Mouse (Mus musculus): ENCODE measurements around the gene Bcl9. TPM values are rescaled to one million over a fixed set of nuclear protein-coding genes. Genes with fewer than 3 reads are reported as not detected.

The Bcl9 gene
- polyA plus RNA-seq, 1 experiment from 2014 or later = 57.3 TPM

DNA sequence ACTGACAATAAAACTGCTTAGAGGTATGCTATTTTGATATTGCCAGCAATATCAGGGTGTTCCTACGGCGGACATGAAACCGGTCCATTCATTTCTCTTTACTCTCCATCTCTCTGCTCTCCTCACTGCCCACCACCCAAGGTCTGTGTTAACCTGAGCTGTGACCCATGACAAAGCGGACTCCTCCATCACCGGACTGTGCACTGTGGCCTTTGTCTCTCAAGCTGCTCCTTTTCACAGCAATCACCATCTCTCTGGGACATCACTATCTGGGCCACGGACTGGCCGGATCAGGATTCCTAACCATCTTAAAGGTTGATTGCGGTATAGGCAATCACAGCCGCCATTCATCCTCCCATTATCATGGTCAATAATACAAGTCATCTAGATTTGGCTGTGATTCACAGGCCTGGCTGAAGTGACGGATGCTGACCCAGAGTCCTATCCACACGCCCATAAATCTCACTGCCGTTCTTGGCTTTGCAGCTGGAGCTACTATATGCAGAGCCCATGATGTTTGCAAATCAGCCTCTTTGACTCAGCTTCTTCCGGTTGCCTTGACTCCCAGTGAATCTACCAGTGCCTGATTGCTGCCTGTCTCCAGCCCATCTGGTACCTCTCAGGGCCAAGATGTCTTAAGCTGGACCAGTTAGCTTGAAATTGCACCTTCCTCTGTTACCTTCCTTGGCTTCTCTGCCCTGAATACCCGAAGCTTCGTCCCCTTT, 28.1 kb upstream of the Bcl9 start:
- no peak for ATAC-seq (ENCODE audit: low FRiP score, low TSS enrichment)
- Histone ChIP-seq H3K4me3 (ENCODE audit: low read length) (no peak overlapping the region), H3K27ac (ENCODE audit: low read depth, low read length) (no peak overlapping the region), H3K4me1 (ENCODE audit: control insufficient read depth, insufficient read depth, low read length) (0 out of 2 replicates have a peak, but pooled peaks cover 5% of the 10 kb centered on the region), H3K36me3 (ENCODE audit: control insufficient read depth, insufficient read depth, low read length) (no peaks in the 10 kb centered on the region), H3K9ac (ENCODE audit: low read depth, low read length) (no peak overlapping the region), H3K4me2 (replicated peaks; ENCODE audit: low read depth, low read length) (no peak overlapping the region), H3K9me3 (ENCODE audit: control insufficient read depth, low read length) (no peaks in the 10 kb centered on the region), H3K27me3 (ENCODE audit: control insufficient read depth, insufficient read depth, low read length) (no peaks in the 10 kb centered on the region)
- 56% methylated on average over 15 of the region's 15 CpGs for WGBS

DNA sequence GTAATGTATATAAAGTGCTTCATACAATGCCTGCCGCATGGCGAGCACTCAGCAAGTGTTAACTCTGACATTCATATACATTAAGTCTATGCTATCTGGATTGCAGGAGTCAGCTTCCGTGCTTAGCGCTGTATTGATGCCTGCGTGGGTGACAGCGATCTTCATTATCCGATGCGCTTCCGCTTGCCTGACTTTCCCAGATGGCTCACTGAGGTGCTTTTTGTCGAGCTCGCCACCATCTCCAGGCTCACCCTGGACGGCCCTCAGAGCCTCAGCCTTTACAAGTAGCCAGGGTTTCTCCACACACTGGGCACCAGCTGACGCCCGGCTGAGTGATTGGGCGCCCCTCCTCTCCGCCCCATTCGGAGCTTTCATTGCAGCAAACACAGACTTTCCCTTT, 26.3 kb upstream of the Bcl9 start:
- H3K27me3 ChIP-seq (ENCODE audit: control insufficient read depth, insufficient read depth, low read length) = no peaks in the 10 kb centered on the region
- no peaks in the 10 kb centered on the region for H3K9me3 ChIP-seq (ENCODE audit: control insufficient read depth, low read length)
- no peak overlapping the region for H3K4me3 ChIP-seq (ENCODE audit: low read length)
- H3K4me2 ChIP-seq (replicated peaks; ENCODE audit: low read depth, low read length) = no peak overlapping the region
- ATAC-seq (ENCODE audit: low FRiP score, low TSS enrichment) = no peak
- H3K9ac ChIP-seq (ENCODE audit: low read depth, low read length) = no peak overlapping the region
- no peak overlapping the region for H3K27ac ChIP-seq (ENCODE audit: low read depth, low read length)
- H3K4me1 ChIP-seq (ENCODE audit: control insufficient read depth, insufficient read depth, low read length) = 0 out of 2 replicates have a peak, but pooled peaks cover 5% of the 10 kb centered on the region
- 60% methylated on average over 17 of the region's 17 CpGs for WGBS
- H3K36me3 ChIP-seq (ENCODE audit: control insufficient read depth, insufficient read depth, low read length) = no peaks in the 10 kb centered on the region

DNA sequence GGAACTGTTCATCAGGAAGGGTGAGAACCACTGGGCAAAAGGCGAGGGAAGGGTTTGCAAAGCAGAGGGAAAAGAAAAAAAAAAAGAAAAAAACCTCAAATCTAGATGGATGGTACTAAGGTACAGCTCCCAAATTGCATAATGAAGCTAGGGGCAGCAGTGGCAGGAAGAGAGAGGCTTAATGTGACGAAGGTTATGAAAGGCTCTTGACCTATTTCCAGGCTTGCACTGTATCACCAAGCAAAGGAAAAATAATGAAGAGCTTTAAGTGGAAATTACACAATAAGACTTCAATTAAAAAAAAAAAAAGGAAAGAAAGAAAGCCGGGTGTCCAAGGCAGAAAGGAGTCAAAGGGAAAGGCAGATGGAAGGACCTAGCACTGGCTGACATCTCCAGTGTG, 19.6 kb upstream of the Bcl9 start:
- no peak for ATAC-seq (ENCODE audit: low FRiP score, low TSS enrichment)
- no peak overlapping the region for H3K27ac ChIP-seq (ENCODE audit: low read depth, low read length)
- H3K27me3 ChIP-seq (ENCODE audit: control insufficient read depth, insufficient read depth, low read length) = no peaks in the 10 kb centered on the region
- no peaks in the 10 kb centered on the region for H3K36me3 ChIP-seq (ENCODE audit: control insufficient read depth, insufficient read depth, low read length)
- 0 out of 2 replicates have a peak, but pooled peaks cover 3% of the 10 kb centered on the region for H3K4me1 ChIP-seq (ENCODE audit: control insufficient read depth, insufficient read depth, low read length)
- no peak overlapping the region for H3K4me2 ChIP-seq (replicated peaks; ENCODE audit: low read depth, low read length)
- H3K4me3 ChIP-seq (ENCODE audit: low read length) = no peak overlapping the region
- 80% methylated on average over 3 of the region's 3 CpGs for WGBS
- H3K9ac ChIP-seq (ENCODE audit: low read depth, low read length) = no peak overlapping the region
- H3K9me3 ChIP-seq (ENCODE audit: control insufficient read depth, low read length) = no peaks in the 10 kb centered on the region

DNA sequence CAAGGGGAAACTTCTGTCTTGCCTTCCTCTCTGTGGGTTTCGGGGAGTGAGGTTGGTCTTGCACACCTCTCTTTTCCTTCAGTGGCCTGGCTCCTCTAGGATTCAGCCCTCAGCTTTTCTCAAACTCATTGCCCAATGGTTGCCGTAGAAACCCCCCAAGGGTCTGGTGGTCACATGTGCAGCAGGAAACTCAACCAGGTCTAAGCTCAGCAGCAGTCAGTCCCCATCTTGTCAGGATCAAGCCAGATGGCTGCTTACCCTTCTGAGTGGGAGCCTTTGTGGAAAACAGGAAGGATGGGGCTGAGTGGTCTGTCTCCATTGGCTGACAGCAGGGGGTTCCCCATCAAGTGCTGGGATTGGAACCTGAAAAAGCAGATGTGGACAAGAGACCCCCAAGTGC, 15.7 kb upstream of the Bcl9 start:
- Histone ChIP-seq H3K4me2 (replicated peaks; ENCODE audit: low read depth, low read length) (no peak overlapping the region), H3K9ac (ENCODE audit: low read depth, low read length) (no peak overlapping the region), H3K27ac (ENCODE audit: low read depth, low read length) (no peak overlapping the region), H3K27me3 (ENCODE audit: control insufficient read depth, insufficient read depth, low read length) (no peaks in the 10 kb centered on the region), H3K36me3 (ENCODE audit: control insufficient read depth, insufficient read depth, low read length) (no peaks in the 10 kb centered on the region), H3K4me1 (ENCODE audit: control insufficient read depth, insufficient read depth, low read length) (peaks cover 12% of the 10 kb centered on the region), H3K9me3 (ENCODE audit: control insufficient read depth, low read length) (no peaks in the 10 kb centered on the region), H3K4me3 (ENCODE audit: low read length) (no peak overlapping the region)
- ATAC-seq (ENCODE audit: low FRiP score, low TSS enrichment) = no peak
- 91% methylated on average over 2 of the region's 2 CpGs for WGBS

DNA sequence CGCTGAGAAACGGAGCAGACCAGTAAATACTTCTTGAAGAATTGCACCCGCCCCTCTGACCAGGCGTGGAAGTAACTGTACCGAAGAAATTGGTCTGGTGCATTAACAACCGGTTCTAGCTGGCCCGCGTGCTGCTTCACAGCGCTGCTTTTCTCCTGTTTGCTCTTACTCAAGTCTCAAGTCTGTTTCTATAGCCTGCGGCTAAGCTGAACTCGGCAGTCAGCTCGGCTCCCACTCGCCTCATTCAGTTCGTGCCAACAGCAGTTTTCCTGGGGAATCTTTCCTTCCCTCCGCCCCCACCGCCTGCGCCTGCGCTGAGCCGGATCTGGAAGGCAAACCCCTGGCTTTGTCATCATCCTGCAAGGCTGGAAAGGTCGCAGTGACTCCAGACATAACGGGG, 14.3 kb upstream of the Bcl9 start:
- no peak overlapping the region for H3K27ac ChIP-seq (ENCODE audit: low read depth, low read length)
- 12% methylated on average over 21 of the region's 21 CpGs for WGBS
- peak overlapping the region; percentile 28; the same call in 1 of the 2 replicates for H3K9ac ChIP-seq (ENCODE audit: low read depth, low read length)

DNA sequence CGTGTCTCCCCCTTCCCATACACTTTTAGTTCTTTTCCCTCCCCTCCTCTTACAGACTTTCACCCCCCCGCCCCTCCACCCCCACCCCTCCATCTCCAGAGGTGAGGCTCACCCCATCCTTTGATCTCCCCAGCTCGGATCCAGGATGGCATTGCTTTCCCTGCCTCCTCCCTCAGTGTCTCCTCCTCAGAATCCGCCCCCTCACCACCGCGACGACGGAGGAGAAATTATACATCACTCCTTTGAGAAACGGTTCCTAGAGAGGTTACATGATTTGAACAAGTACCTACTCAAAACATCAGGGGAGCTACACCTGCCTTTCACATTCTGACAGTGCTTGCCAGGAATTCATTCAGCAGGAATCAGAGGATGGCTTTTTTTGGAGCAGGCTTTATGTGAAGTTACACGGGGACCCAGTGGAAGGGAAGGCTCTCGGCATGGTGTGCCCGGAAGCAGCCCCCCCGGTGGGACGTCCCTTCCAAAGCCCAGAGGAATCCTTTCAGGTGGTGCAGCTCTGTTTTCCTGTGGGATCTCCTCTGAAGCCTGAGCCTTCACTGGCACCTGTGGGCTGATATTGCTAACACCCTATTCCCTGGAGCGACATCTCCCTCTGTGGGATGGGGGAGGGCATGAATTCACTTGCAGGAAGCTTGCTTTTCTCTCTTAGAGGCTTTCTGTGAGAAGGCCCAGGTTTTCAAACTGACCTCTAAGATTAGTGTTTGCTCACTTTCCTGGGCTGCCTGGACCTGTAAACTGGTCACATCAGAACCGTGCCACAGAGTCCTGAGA, 12.2 kb upstream of the Bcl9 start:
- Histone ChIP-seq H3K27me3 (ENCODE audit: control insufficient read depth, insufficient read depth, low read length) (no peaks in the 10 kb centered on the region), H3K9ac (ENCODE audit: low read depth, low read length) (peak overlapping the region; percentile 31; the same call in 1 of the 2 replicates), H3K36me3 (ENCODE audit: control insufficient read depth, insufficient read depth, low read length) (no peaks in the 10 kb centered on the region), H3K4me3 (ENCODE audit: low read length) (peak overlapping the region; percentile 22), H3K27ac (ENCODE audit: low read depth, low read length) (no peak overlapping the region), H3K4me2 (replicated peaks; ENCODE audit: low read depth, low read length) (peak overlapping the region; percentile 43), H3K4me1 (ENCODE audit: control insufficient read depth, insufficient read depth, low read length) (peaks cover 12% of the 10 kb centered on the region), H3K9me3 (ENCODE audit: control insufficient read depth, low read length) (no peaks in the 10 kb centered on the region)
- WGBS = 6% methylated on average over 15 of the region's 16 CpGs
- ATAC-seq (ENCODE audit: low FRiP score, low TSS enrichment) = no peak

More for the DNA sequence above, 14.3 kb upstream of the Bcl9 start:
- Histone ChIP-seq H3K4me3 (ENCODE audit: low read length) (peak overlapping the region; percentile 24), H3K4me1 (ENCODE audit: control insufficient read depth, insufficient read depth, low read length) (peaks cover 12% of the 10 kb centered on the region), H3K4me2 (replicated peaks; ENCODE audit: low read depth, low read length) (peak overlapping the region; percentile 44), H3K36me3 (ENCODE audit: control insufficient read depth, insufficient read depth, low read length) (no peaks in the 10 kb centered on the region), H3K9me3 (ENCODE audit: control insufficient read depth, low read length) (no peaks in the 10 kb centered on the region), H3K27me3 (ENCODE audit: control insufficient read depth, insufficient read depth, low read length) (no peaks in the 10 kb centered on the region)
- peak; percentile 65 for ATAC-seq (ENCODE audit: low FRiP score, low TSS enrichment)

DNA sequence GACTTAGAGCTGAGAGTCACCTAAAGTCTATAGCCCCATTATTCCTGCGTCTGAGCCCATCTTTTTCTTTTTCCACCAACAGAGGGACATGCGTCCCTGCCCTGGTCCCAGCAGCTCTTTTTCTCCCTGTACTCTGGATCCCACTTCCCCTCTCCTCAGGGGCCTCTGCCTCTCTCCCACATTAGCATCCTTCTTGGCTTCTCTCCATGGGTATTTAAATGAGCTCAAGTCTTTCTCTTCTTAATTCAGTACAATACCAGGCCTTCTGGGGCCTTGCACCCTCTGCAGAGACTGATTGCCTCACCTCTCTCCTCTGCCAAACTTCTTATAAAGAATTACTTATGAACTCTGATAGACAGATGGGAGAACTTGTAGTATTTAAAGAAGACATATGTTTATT, 10.7 kb upstream of the Bcl9 start:
- no peak overlapping the region for H3K4me3 ChIP-seq (ENCODE audit: low read length)
- H3K9ac ChIP-seq (ENCODE audit: low read depth, low read length) = no peak overlapping the region
- no peak overlapping the region for H3K27ac ChIP-seq (ENCODE audit: low read depth, low read length)
- WGBS = 59% methylated on average over 2 of the region's 2 CpGs
- no peak for ATAC-seq (ENCODE audit: low FRiP score, low TSS enrichment)
- peaks cover 10% of the 10 kb centered on the region for H3K4me1 ChIP-seq (ENCODE audit: control insufficient read depth, insufficient read depth, low read length)
- H3K4me2 ChIP-seq (replicated peaks; ENCODE audit: low read depth, low read length) = no peak overlapping the region
- H3K27me3 ChIP-seq (ENCODE audit: control insufficient read depth, insufficient read depth, low read length) = no peaks in the 10 kb centered on the region
- H3K36me3 ChIP-seq (ENCODE audit: control insufficient read depth, insufficient read depth, low read length) = no peaks in the 10 kb centered on the region
- H3K9me3 ChIP-seq (ENCODE audit: control insufficient read depth, low read length) = no peaks in the 10 kb centered on the region

DNA sequence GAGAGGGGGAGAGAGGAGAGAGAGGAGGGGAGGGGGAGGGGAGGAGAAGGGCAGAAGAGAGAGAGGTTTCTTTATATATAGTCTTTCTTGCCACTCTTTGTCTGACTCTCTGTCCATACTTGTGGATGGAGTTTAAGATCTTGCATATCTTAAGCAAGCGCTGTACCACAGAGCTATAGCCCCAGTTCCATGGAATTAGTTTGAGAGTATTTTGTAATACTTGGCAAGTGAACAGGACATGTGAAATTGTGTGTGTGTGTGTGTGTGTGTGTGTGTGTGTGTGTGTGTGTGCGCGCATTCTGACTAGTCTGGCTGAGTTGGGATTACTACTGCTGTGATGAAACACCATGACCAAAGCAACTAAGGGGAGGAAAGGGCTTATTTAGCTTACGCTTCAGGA, 8.2 kb upstream of the Bcl9 start:
- Histone ChIP-seq H3K4me2 (replicated peaks; ENCODE audit: low read depth, low read length) (no peak overlapping the region), H3K4me1 (ENCODE audit: control insufficient read depth, insufficient read depth, low read length) (peaks cover 9% of the 10 kb centered on the region), H3K27ac (ENCODE audit: low read depth, low read length) (no peak overlapping the region), H3K27me3 (ENCODE audit: control insufficient read depth, insufficient read depth, low read length) (no peaks in the 10 kb centered on the region), H3K9ac (ENCODE audit: low read depth, low read length) (no peak overlapping the region), H3K36me3 (ENCODE audit: control insufficient read depth, insufficient read depth, low read length) (no peaks in the 10 kb centered on the region), H3K4me3 (ENCODE audit: low read length) (no peak overlapping the region), H3K9me3 (ENCODE audit: control insufficient read depth, low read length) (no peaks in the 10 kb centered on the region)
- no peak for ATAC-seq (ENCODE audit: low FRiP score, low TSS enrichment)
- whole genome bisulfite sequencing = 88% methylated on average over 4 of the region's 4 CpGs

DNA sequence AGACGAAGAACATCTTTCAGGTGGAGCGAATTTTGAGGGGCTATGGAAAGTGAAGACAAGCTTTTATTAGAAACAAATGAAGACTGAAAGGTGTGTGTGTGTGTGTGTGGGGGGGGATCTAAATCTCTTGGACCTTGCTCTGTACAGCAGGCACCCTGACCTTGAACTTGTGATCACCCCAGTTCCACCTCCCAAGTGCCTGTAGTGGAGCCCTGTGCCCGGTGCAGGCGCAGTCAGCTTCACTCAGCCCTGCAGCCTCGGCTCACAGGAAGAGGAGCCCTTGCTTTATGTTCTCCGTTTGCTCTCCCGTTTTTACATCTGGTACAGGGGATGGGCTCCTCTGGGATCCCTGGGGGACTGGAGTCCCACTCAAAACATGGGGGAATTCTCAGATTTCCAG, 3.9 kb upstream of the Bcl9 start:
- Histone ChIP-seq H3K4me3 (ENCODE audit: low read length) (no peak overlapping the region), H3K4me1 (ENCODE audit: control insufficient read depth, insufficient read depth, low read length) (peaks cover 7% of the 10 kb centered on the region), H3K36me3 (ENCODE audit: control insufficient read depth, insufficient read depth, low read length) (no peaks in the 10 kb centered on the region), H3K9me3 (ENCODE audit: control insufficient read depth, low read length) (no peaks in the 10 kb centered on the region), H3K9ac (ENCODE audit: low read depth, low read length) (no peak overlapping the region), H3K4me2 (replicated peaks; ENCODE audit: low read depth, low read length) (no peak overlapping the region), H3K27me3 (ENCODE audit: control insufficient read depth, insufficient read depth, low read length) (no peaks in the 10 kb centered on the region), H3K27ac (ENCODE audit: low read depth, low read length) (no peak overlapping the region)
- 42% methylated on average over 7 of the region's 7 CpGs for WGBS
- ATAC-seq (ENCODE audit: low FRiP score, low TSS enrichment) = no peak

Measured in kidney, embryonic 14.5 days (tissue).